Comparison of ENCODE assay signal across 9 mouse cellular contexts in the genomic region with DNA sequence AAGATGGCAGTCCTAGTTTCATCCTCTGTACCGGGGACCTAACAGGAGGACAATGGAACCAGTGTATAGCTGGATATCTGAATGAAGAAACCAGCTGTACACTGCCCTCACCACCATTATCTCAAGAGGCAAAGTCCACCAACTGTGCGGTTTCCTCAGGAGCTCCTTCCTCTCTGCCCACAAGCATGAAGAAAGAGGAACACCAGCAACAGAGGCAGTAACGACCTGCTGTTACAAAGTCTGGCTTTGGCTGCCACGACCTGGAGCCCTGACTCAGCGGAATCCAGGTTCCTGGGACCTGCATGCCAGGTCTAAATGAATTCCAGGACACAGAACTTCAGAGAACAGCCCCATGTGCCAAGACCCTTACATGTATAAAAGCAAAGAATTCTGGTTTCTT. TPM values are rescaled to one million over a fixed set of nuclear protein-coding genes. Genes with fewer than 3 reads are reported as not detected.
DNase-seq lines count a peak whose midpoint lies in the region; ATAC-seq lines count a peak whose summit lies in the region.
"Had no signal": no experiment of that assay in that cellular context is flagged by ENCODE, and none has a peak within 500 bp of the region (broad histone marks: within the 10 kb centered on the region; RNA-seq: fewer than 3 reads in every experiment).

No protein-coding gene starts in this region.

- no peaks in the 10 kb centered on the region for H3K27me3 ChIP-seq in heart, embryonic 10.5 days (ENCODE audit: insufficient read depth, poor library complexity, severe bottlenecking)
- no peaks in the 10 kb centered on the region for H3K27me3 ChIP-seq in embryonic facial prominence, embryonic 13.5 days
- no peaks in the 10 kb centered on the region for H3K27me3 ChIP-seq in lung, embryonic 15.5 days
- no peaks in the 10 kb centered on the region for H3K27me3 ChIP-seq in stomach, embryonic 14.5 days (ENCODE audit: control insufficient read depth, insufficient read depth, low read length)

- H3K36me3 ChIP-seq in heart, embryonic 10.5 days = peaks cover 20% of the 10 kb centered on the region
- peaks cover 11% of the 10 kb centered on the region for H3K36me3 ChIP-seq in embryonic facial prominence, embryonic 13.5 days
- peaks cover 9% of the 10 kb centered on the region; the same call in 1 of the 2 replicates for H3K36me3 ChIP-seq in lung, embryonic 15.5 days
- peaks cover 11% of the 10 kb centered on the region for H3K36me3 ChIP-seq in stomach, embryonic 14.5 days (ENCODE audit: control insufficient read depth, insufficient read depth, low read length)

- peak overlapping the region; percentile 79 for H3K4me2 ChIP-seq in embryonic facial prominence, embryonic 13.5 days
- H3K4me2 ChIP-seq in lung, embryonic 15.5 days = peak overlapping the region; percentile 68
- peak overlapping the region; percentile 86 for H3K4me2 ChIP-seq in stomach, embryonic 14.5 days (replicated peaks; ENCODE audit: low read depth, low read length)

- ATAC-seq in embryonic facial prominence, embryonic 13.5 days (ENCODE audit: insufficient number of reproducible peaks, insufficient read depth, low FRiP score, low TSS enrichment, low read depth) = no peak
- no peak for ATAC-seq in lung, embryonic 15.5 days (ENCODE audit: borderline replicate concordance, extremely low read depth, low FRiP score, low TSS enrichment)
- no peak for ATAC-seq in stomach, embryonic 14.5 days (ENCODE audit: insufficient number of reproducible peaks, insufficient read depth, low FRiP score, low read depth)

- H3K9ac ChIP-seq in embryonic facial prominence, embryonic 13.5 days = peak overlapping the region; percentile 97
- H3K9ac ChIP-seq in lung, embryonic 15.5 days = peak overlapping the region; percentile 96
- peak overlapping the region; percentile 23; the same call in 1 of the 2 replicates for H3K9ac ChIP-seq in stomach, embryonic 14.5 days (replicated peaks; ENCODE audit: low read depth, low read length)

- H3K27ac ChIP-seq in heart, embryonic 10.5 days = peak overlapping the region; percentile 97
- H3K27ac ChIP-seq in embryonic facial prominence, embryonic 13.5 days = peak overlapping the region; percentile 14; the same call in 1 of the 2 replicates
- no peak overlapping the region for H3K27ac ChIP-seq in lung, embryonic 15.5 days
- peak overlapping the region; percentile 6 for H3K27ac ChIP-seq in stomach, embryonic 14.5 days (ENCODE audit: low read length)

- H3K9me3 ChIP-seq in heart, embryonic 10.5 days = no peaks in the 10 kb centered on the region
- no peaks in the 10 kb centered on the region for H3K9me3 ChIP-seq in embryonic facial prominence, embryonic 13.5 days
- H3K9me3 ChIP-seq in lung, embryonic 15.5 days = no peaks in the 10 kb centered on the region
- no peaks in the 10 kb centered on the region for H3K9me3 ChIP-seq in stomach, embryonic 14.5 days (ENCODE audit: control insufficient read depth, low read depth, low read length)

- intact Hi-C loops in heart, postnatal 14 days (cut with DNase I) = loop anchor here (2.0 kb wide), 1 partner anchor 21 kb away; the partner anchor contains the start of gene Unc119b
- intact Hi-C loops in left cerebral cortex, postnatal 10 days (cut with DNase I) = no loop called here

- peak overlapping the region; percentile 98 for H3K4me3 ChIP-seq in heart, embryonic 10.5 days
- H3K4me3 ChIP-seq in embryonic facial prominence, embryonic 13.5 days = peak overlapping the region; percentile 85
- H3K4me3 ChIP-seq in lung, embryonic 15.5 days = peak overlapping the region; percentile 92
- peak overlapping the region; percentile 100 for H3K4me3 ChIP-seq in stomach, embryonic 14.5 days (ENCODE audit: low read depth, low read length)

- 40% methylated on average over 5 of the region's 5 CpGs for WGBS in heart, embryonic 10.5 days
- WGBS in embryonic facial prominence, embryonic 13.5 days = 22% methylated on average over 5 of the region's 5 CpGs
- 33% methylated on average over 5 of the region's 5 CpGs for WGBS in lung, embryonic 15.5 days
- WGBS in stomach, embryonic 14.5 days = 41% methylated on average over 5 of the region's 5 CpGs

- DNase-seq in heart, embryonic 10.5 days (ENCODE audit: low spot score) = no peak
- no peak for DNase-seq in heart, postnatal 14 days
- peak; percentile 85 for DNase-seq in kidney, adult 11 months
- no peak for DNase-seq in left cerebral cortex, postnatal 10 days (ENCODE audit: extremely low spot score in 1 of 2, low spot score in 2 of 2)
- DNase-seq in layer of hippocampus, adult 8-10 months (ENCODE audit: low spot score in 2 of 2) = no peak

- H3K4me1 ChIP-seq in heart, embryonic 10.5 days = peaks cover 72% of the 10 kb centered on the region
- peaks cover 54% of the 10 kb centered on the region for H3K4me1 ChIP-seq in embryonic facial prominence, embryonic 13.5 days
- H3K4me1 ChIP-seq in lung, embryonic 15.5 days = peaks cover 54% of the 10 kb centered on the region
- H3K4me1 ChIP-seq in stomach, embryonic 14.5 days (ENCODE audit: control insufficient read depth, insufficient read depth, low read length) = peaks cover 40% of the 10 kb centered on the region

RNA-seq across cellular contexts. Expression of gene Mlec, which starts 2.1 kb away (rescaled TPM):
- 110 and 113 TPM in 2 replicates for polyA plus RNA-seq in heart, embryonic 10.5 days (2016; fragmentation: Nextera tagmentation; extraction: Ambion mirVana)
- 10 to 100 TPM; 70.0 to 77.1 TPM for total RNA-seq in heart, postnatal 14 days (2021)
- 73.4 and 79.0 TPM in 2 replicates for polyA plus RNA-seq in embryonic facial prominence, embryonic 13.5 days (2015; fragmentation: Nextera tagmentation; extraction: Ambion mirVana)
- polyA plus RNA-seq in lung, embryonic 15.5 days (2015; fragmentation: Nextera tagmentation; extraction: Ambion mirVana) = 75.4 and 77.0 TPM in 2 replicates
- 52.6 and 61.3 TPM in 2 replicates for polyA plus RNA-seq in stomach, embryonic 14.5 days (2014; fragmentation: Nextera tagmentation; extraction: Ambion mirVana)
- 10 to 100 TPM; 68.0 to 72.3 TPM for total RNA-seq in left cerebral cortex, postnatal 10 days (2021)
- 100 to 1,000 TPM in 1 of 4 experiments, 10 to 100 TPM in 3; 80.4 to 100 (median 89.0) TPM for total RNA-seq in layer of hippocampus, adult 8-10 months (2022)

RNA-seq across cellular contexts. Expression of gene Unc119b, which starts 21.1 kb away (rescaled TPM):
- polyA plus RNA-seq in heart, embryonic 10.5 days (2016; fragmentation: Nextera tagmentation; extraction: Ambion mirVana) = 25.7 and 35.8 TPM in 2 replicates
- total RNA-seq in heart, postnatal 14 days (2021) = 10 to 100 TPM; 24.7 to 25.8 TPM
- 43.5 and 44.4 TPM in 2 replicates for polyA plus RNA-seq in embryonic facial prominence, embryonic 13.5 days (2015; fragmentation: Nextera tagmentation; extraction: Ambion mirVana)
- 39.9 and 41.0 TPM in 2 replicates for polyA plus RNA-seq in lung, embryonic 15.5 days (2015; fragmentation: Nextera tagmentation; extraction: Ambion mirVana)
- 26.3 and 27.3 TPM in 2 replicates for polyA plus RNA-seq in stomach, embryonic 14.5 days (2014; fragmentation: Nextera tagmentation; extraction: Ambion mirVana)
- 10 to 100 TPM; 22.5 to 27.2 TPM for total RNA-seq in left cerebral cortex, postnatal 10 days (2021)
- 10 to 100 TPM; 26.9 to 29.3 (median 27.6) TPM for total RNA-seq in layer of hippocampus, adult 8-10 months (2022)

RNA-seq across cellular contexts. Expression of gene Acads, which starts 36.7 kb away (rescaled TPM):
- 107 and 138 TPM in 2 replicates for polyA plus RNA-seq in heart, embryonic 10.5 days (2016; fragmentation: Nextera tagmentation; extraction: Ambion mirVana)
- 100 to 1,000 TPM; 196 to 208 TPM for total RNA-seq in heart, postnatal 14 days (2021)
- 48.2 and 52.5 TPM in 2 replicates for polyA plus RNA-seq in embryonic facial prominence, embryonic 13.5 days (2015; fragmentation: Nextera tagmentation; extraction: Ambion mirVana)
- 76.3 and 76.4 TPM in 2 replicates for polyA plus RNA-seq in lung, embryonic 15.5 days (2015; fragmentation: Nextera tagmentation; extraction: Ambion mirVana)
- 38.5 and 39.9 TPM in 2 replicates for polyA plus RNA-seq in stomach, embryonic 14.5 days (2014; fragmentation: Nextera tagmentation; extraction: Ambion mirVana)
- 1 to 10 TPM; 4.9 to 5.8 TPM for total RNA-seq in left cerebral cortex, postnatal 10 days (2021)
- total RNA-seq in layer of hippocampus, adult 8-10 months (2022) = 10 to 100 TPM in 1 of 4 experiments, 1 to 10 TPM in 3; 8.1 to 11.7 (median 9.2) TPM

RNA-seq across cellular contexts. Expression of gene Cabp1, which starts 38.4 kb away (rescaled TPM):
- polyA plus RNA-seq in heart, embryonic 10.5 days (2016; fragmentation: Nextera tagmentation; extraction: Ambion mirVana) = 0.79 and 1.2 TPM in 2 replicates
- total RNA-seq in heart, postnatal 14 days (2021) = 1 to 10 TPM; 3.5 to 4.0 TPM
- 1.3 and 2.0 TPM in 2 replicates for polyA plus RNA-seq in embryonic facial prominence, embryonic 13.5 days (2015; fragmentation: Nextera tagmentation; extraction: Ambion mirVana)
- 1.4 and 2.1 TPM in 2 replicates for polyA plus RNA-seq in lung, embryonic 15.5 days (2015; fragmentation: Nextera tagmentation; extraction: Ambion mirVana)
- polyA plus RNA-seq in stomach, embryonic 14.5 days (2014; fragmentation: Nextera tagmentation; extraction: Ambion mirVana) = 1.00 and 1.5 TPM in 2 replicates
- 100 to 1,000 TPM; 109 to 111 TPM for total RNA-seq in left cerebral cortex, postnatal 10 days (2021)
- 100 to 1,000 TPM; 109 to 118 (median 114) TPM for total RNA-seq in layer of hippocampus, adult 8-10 months (2022)

RNA-seq across cellular contexts. Expression of gene Gm10401, which starts 57.7 kb away (rescaled TPM):
- polyA plus RNA-seq in heart, embryonic 10.5 days (2016; fragmentation: Nextera tagmentation; extraction: Ambion mirVana) = 13.7 and 15.7 TPM in 2 replicates
- total RNA-seq in heart, postnatal 14 days (2021) = not detected
- polyA plus RNA-seq in embryonic facial prominence, embryonic 13.5 days (2015; fragmentation: Nextera tagmentation; extraction: Ambion mirVana) = 44.5 TPM in 2 replicates
- polyA plus RNA-seq in lung, embryonic 15.5 days (2015; fragmentation: Nextera tagmentation; extraction: Ambion mirVana) = 26.9 and 32.3 TPM in 2 replicates
- polyA plus RNA-seq in stomach, embryonic 14.5 days (2014; fragmentation: Nextera tagmentation; extraction: Ambion mirVana) = 51.7 and 54.7 TPM in 2 replicates
- not detected for total RNA-seq in left cerebral cortex, postnatal 10 days (2021)
- total RNA-seq in layer of hippocampus, adult 8-10 months (2022) = not detected
- total RNA-seq: adrenal gland, postnatal 36 days had no signal

Comparison
In these comparisons a context has a peak if more than half of its experiments do, and no peak if none do; other contexts are left out.
1. H3K9ac ChIP-seq: peak in every context shown above with its lines; median percentile 97 in embryonic facial prominence, embryonic 13.5 days; 96 in lung, embryonic 15.5 days; 23 in stomach, embryonic 14.5 days.